Mouse (Mus musculus): ENCODE results near the gene Snx27. TPM values are rescaled to one million over a fixed set of nuclear protein-coding genes. Genes with fewer than 3 reads are reported as not detected.

Gene Snx27
- total and polyA plus RNA-seq, 3 experiments = 36.9 to 123 (median 45.4) TPM

GRCm38 (mm10) chr3:94533968-94534367 lies 48.5 kb downstream of the Snx27 start:
- no peak overlapping the region for H3K27ac ChIP-seq (ENCODE audit: control insufficient read depth, low read depth, low read length)
- no peak overlapping the region for H3K9ac ChIP-seq (ENCODE audit: control insufficient read depth, low read depth, low read length, poor library complexity, severe bottlenecking)
- no peak for TF ChIP-seq ZC3H11A (IDR thresholded peaks at IDR 0.05; ENCODE audit: low read depth, low read length)
- peak; percentile 57 to 80 (median 61) for TF ChIP-seq CTCF (IDR thresholded peaks at IDR 0.05 in 2 of 3, conservative IDR thresholded peaks at IDR 0.05 in 1 of 3; ENCODE audit: control insufficient read depth in 1 of 3, insufficient read depth in 1 of 3, low read depth in 2 of 3, low read length in 3 of 3, poor library complexity in 1 of 3, severe bottlenecking in 1 of 3)
- peak; percentile 78 for TF ChIP-seq SMC3 (IDR thresholded peaks at IDR 0.05; ENCODE audit: low read depth, low read length)
- 0 out of 2 replicates have a peak, but pooled peaks have one; percentile 19 for TF ChIP-seq MYC (IDR thresholded peaks at IDR 0.05; ENCODE audit: low read depth, low read length)
- TF ChIP-seq SIN3A (IDR thresholded peaks at IDR 0.05; ENCODE audit: low read length) = no peak
- TF ChIP-seq RAD21 (IDR thresholded peaks at IDR 0.05; ENCODE audit: low read depth, low read length) = peak; percentile 46
- no peaks in the 10 kb centered on the region for H3K9me3 ChIP-seq (replicated peaks; ENCODE audit: insufficient read depth, low read length)
- no peak overlapping the region for H3K4me3 ChIP-seq (ENCODE audit: control insufficient read depth in 1 of 2, insufficient read depth in 1 of 2, low read depth in 2 of 2, low read length in 2 of 2)
- H3K27me3 ChIP-seq (ENCODE audit: control insufficient read depth in 1 of 2, insufficient read depth in 2 of 2, low read length in 2 of 2) = no peaks in the 10 kb centered on the region
- peaks cover 0 to 3% of the 10 kb centered on the region in 2 experiments; a peak in 1 of 4 replicates for H3K4me1 ChIP-seq (ENCODE audit: control insufficient read depth in 1 of 2, insufficient read depth in 2 of 2, low read length in 2 of 2)
- peaks cover 2% of the 10 kb centered on the region; the same call in 1 of the 2 replicates for H3K79me2 ChIP-seq (ENCODE audit: control insufficient read depth, insufficient read depth, low read length, poor library complexity)
- peak; percentile 65 for DNase-seq (ENCODE audit: low read depth, low spot score)
- peaks cover 11 to 21% of the 10 kb centered on the region in 2 experiments for H3K36me3 ChIP-seq (ENCODE audit: control insufficient read depth in 1 of 2, insufficient read depth in 2 of 2, low read length in 2 of 2)

GRCm38 (mm10) chr3:94526731-94527130 lies 55.8 kb downstream of the Snx27 start:
- H3K9ac ChIP-seq (ENCODE audit: control insufficient read depth, low read depth, low read length, poor library complexity, severe bottlenecking) = no peak overlapping the region
- TF ChIP-seq GATA1 (IDR thresholded peaks at IDR 0.05; ENCODE audit: low read depth, low read length) = peak; percentile 58; the same call in 1 of the 2 replicates
- TF ChIP-seq MEF2A (IDR thresholded peaks at IDR 0.05; ENCODE audit: extremely low read depth, insufficient replicate concordance, low read depth, low read length, poor library complexity, severe bottlenecking) = no peak
- TF ChIP-seq EP300 (IDR thresholded peaks at IDR 0.05; ENCODE audit: low read depth in 1 of 2, low read length in 2 of 2) = no peak
- no peak for TF ChIP-seq POLR2A (IDR thresholded peaks at IDR 0.05; ENCODE audit: control insufficient read depth in 1 of 2, insufficient read depth in 1 of 2, low read depth in 1 of 2, low read length in 2 of 2, poor library complexity in 1 of 2)
- TF ChIP-seq CHD2 (IDR thresholded peaks at IDR 0.05; ENCODE audit: low read length) = no peak
- TF ChIP-seq TCF12 (IDR thresholded peaks at IDR 0.05; ENCODE audit: low read depth, low read length) = no peak
- DNase-seq (ENCODE audit: low read depth, low spot score) = no peak
- peaks cover 2 to 44% of the 10 kb centered on the region in 2 experiments; a peak in 2 of 4 replicates for H3K36me3 ChIP-seq (ENCODE audit: control insufficient read depth in 1 of 2, insufficient read depth in 2 of 2, low read length in 2 of 2)
- no peak overlapping the region for H3K4me3 ChIP-seq (ENCODE audit: control insufficient read depth in 1 of 2, insufficient read depth in 1 of 2, low read depth in 2 of 2, low read length in 2 of 2)
- no peaks in the 10 kb centered on the region for H3K4me1 ChIP-seq (ENCODE audit: control insufficient read depth in 1 of 2, insufficient read depth in 2 of 2, low read length in 2 of 2)
- H3K9me3 ChIP-seq (replicated peaks; ENCODE audit: insufficient read depth, low read length) = no peaks in the 10 kb centered on the region
- H3K79me2 ChIP-seq (ENCODE audit: control insufficient read depth, insufficient read depth, low read length, poor library complexity) = peaks cover 1% of the 10 kb centered on the region; the same call in 1 of the 2 replicates
- no peaks in the 10 kb centered on the region for H3K27me3 ChIP-seq (ENCODE audit: control insufficient read depth in 1 of 2, insufficient read depth in 2 of 2, low read length in 2 of 2)
- no peak overlapping the region for H3K27ac ChIP-seq (ENCODE audit: control insufficient read depth, low read depth, low read length)

GRCm38 (mm10) chr3:94506664-94507063 lies 75.9 kb downstream of the Snx27 start:
- no peaks in the 10 kb centered on the region for H3K9me3 ChIP-seq (replicated peaks; ENCODE audit: insufficient read depth, low read length)
- no peak overlapping the region for H3K27ac ChIP-seq (ENCODE audit: control insufficient read depth, low read depth, low read length)
- H3K9ac ChIP-seq (ENCODE audit: control insufficient read depth, low read depth, low read length, poor library complexity, severe bottlenecking) = no peak overlapping the region
- peaks cover 0 to 3% of the 10 kb centered on the region in 2 experiments; a peak in 1 of 4 replicates for H3K4me1 ChIP-seq (ENCODE audit: control insufficient read depth in 1 of 2, insufficient read depth in 2 of 2, low read length in 2 of 2)
- no peak overlapping the region for H3K4me3 ChIP-seq (ENCODE audit: control insufficient read depth in 1 of 2, insufficient read depth in 1 of 2, low read depth in 2 of 2, low read length in 2 of 2)
- peak; percentile 71 for DNase-seq (ENCODE audit: low read depth, low spot score)
- no peaks in the 10 kb centered on the region for H3K79me2 ChIP-seq (ENCODE audit: control insufficient read depth, insufficient read depth, low read length, poor library complexity)
- H3K27me3 ChIP-seq (ENCODE audit: control insufficient read depth in 1 of 2, insufficient read depth in 2 of 2, low read length in 2 of 2) = no peaks in the 10 kb centered on the region
- peaks cover 4 to 26% of the 10 kb centered on the region in 2 experiments for H3K36me3 ChIP-seq (ENCODE audit: control insufficient read depth in 1 of 2, insufficient read depth in 2 of 2, low read length in 2 of 2)
- no peak for TF ChIP-seq JUND (IDR thresholded peaks at IDR 0.05; ENCODE audit: low read depth, low read length)
- no peak for TF ChIP-seq MAFK (IDR thresholded peaks at IDR 0.05; ENCODE audit: borderline replicate concordance, low read depth, low read length)
- TF ChIP-seq MYB (IDR thresholded peaks at IDR 0.05; ENCODE audit: low read depth, low read length) = no peak
- TF ChIP-seq BHLHE40 (IDR thresholded peaks at IDR 0.05; ENCODE audit: borderline replicate concordance, low read depth, low read length) = no peak
- no peak for TF ChIP-seq TCF12 (IDR thresholded peaks at IDR 0.05; ENCODE audit: low read depth, low read length)
- no peak for TF ChIP-seq GABPA (IDR thresholded peaks at IDR 0.05; ENCODE audit: low read depth, low read length)
- TF ChIP-seq SMC3 (IDR thresholded peaks at IDR 0.05; ENCODE audit: low read depth, low read length) = peak; percentile 66
- peak; percentile 32 for TF ChIP-seq RAD21 (IDR thresholded peaks at IDR 0.05; ENCODE audit: low read depth, low read length)
- TF ChIP-seq CHD1 (IDR thresholded peaks at IDR 0.05; ENCODE audit: low read depth, low read length) = no peak
- TF ChIP-seq MXI1 (IDR thresholded peaks at IDR 0.05; ENCODE audit: low read depth, low read length) = no peak
- no peak for TF ChIP-seq SIN3A (IDR thresholded peaks at IDR 0.05; ENCODE audit: low read length)
- TF ChIP-seq ZNF384 (IDR thresholded peaks at IDR 0.05; ENCODE audit: low read depth, low read length) = no peak
- TF ChIP-seq GATA1 (IDR thresholded peaks at IDR 0.05; ENCODE audit: low read depth, low read length) = no peak
- no peak for TF ChIP-seq CHD2 (IDR thresholded peaks at IDR 0.05; ENCODE audit: low read length)
- TF ChIP-seq E2F4 (IDR thresholded peaks at IDR 0.05; ENCODE audit: borderline replicate concordance, low read depth, low read length) = no peak
- no peak for TF ChIP-seq ELF1 (IDR thresholded peaks at IDR 0.05; ENCODE audit: low read depth, low read length)
- TF ChIP-seq CTCF (IDR thresholded peaks at IDR 0.05 in 2 of 3, conservative IDR thresholded peaks at IDR 0.05 in 1 of 3; ENCODE audit: control insufficient read depth in 1 of 3, insufficient read depth in 1 of 3, low read depth in 2 of 3, low read length in 3 of 3, poor library complexity in 1 of 3, severe bottlenecking in 1 of 3) = peak; percentile 53 to 54 (median 54)
- TF ChIP-seq EP300 (IDR thresholded peaks at IDR 0.05; ENCODE audit: low read depth in 1 of 2, low read length in 2 of 2) = no peak
- no peak for TF ChIP-seq MAX (IDR thresholded peaks at IDR 0.05; ENCODE audit: low read length)
- no peak for TF ChIP-seq ETS1 (IDR thresholded peaks at IDR 0.05; ENCODE audit: low read depth, low read length)
- no peak for TF ChIP-seq TAL1 (IDR thresholded peaks at IDR 0.05; ENCODE audit: low read length)

Measured in MEL (cell line).